Mouse (Mus musculus): ENCODE results near the gene Lrp1.

Gene Lrp1

GRCm38 (mm10) chr10:127590831-127591451, 30.0 kb downstream of the Lrp1 start:
- no peak for DNase-seq

- no peak for DNase-seq
These were observed 30.7 kb downstream of the Lrp1 start for GRCm38 (mm10) chr10:127590256-127590655.

GRCm38 (mm10) chr10:127587776-127588175, 33.2 kb downstream of the Lrp1 start:
- DNase-seq, result no peak

GRCm38 (mm10) chr10:127586209-127586608, 34.7 kb downstream of the Lrp1 start:
- no peak for DNase-seq

GRCm38 (mm10) chr10:127585598-127585997, 35.4 kb downstream of the Lrp1 start:
- no peak for DNase-seq

- DNase-seq, result no peak
These were observed 37.3 kb downstream of the Lrp1 start for GRCm38 (mm10) chr10:127583649-127584048.

- no peak for DNase-seq
These were observed 39.7 kb downstream of the Lrp1 start for GRCm38 (mm10) chr10:127581291-127581690.

- no peak for DNase-seq
These were observed 43.0 kb downstream of the Lrp1 start for GRCm38 (mm10) chr10:127577982-127578381.

- no peak for DNase-seq
These were observed 43.8 kb downstream of the Lrp1 start for GRCm38 (mm10) chr10:127577156-127577555.

GRCm38 (mm10) chr10:127576381-127576961, 44.5 kb downstream of the Lrp1 start:
- DNase-seq, result peak; percentile 83 to 86

GRCm38 (mm10) chr10:127575741-127576140, 45.2 kb downstream of the Lrp1 start:
- no peak for DNase-seq

GRCm38 (mm10) chr10:127572281-127572680, 48.7 kb downstream of the Lrp1 start:
- no peak for DNase-seq

- DNase-seq, result peak in 1 of 2 experiments; percentile 38
These were observed 49.9 kb downstream of the Lrp1 start for GRCm38 (mm10) chr10:127570937-127571641.

GRCm38 (mm10) chr10:127570384-127570783, 50.6 kb downstream of the Lrp1 start:
- no peak for DNase-seq

- peak; percentile 83 to 89 for DNase-seq
These were observed 51.5 kb downstream of the Lrp1 start for GRCm38 (mm10) chr10:127569450-127569849.

GRCm38 (mm10) chr10:127566553-127567326, 54.2 kb downstream of the Lrp1 start:
- no peak for DNase-seq

- DNase-seq, result peak; percentile 65 to 78
These were observed 56.6 kb downstream of the Lrp1 start for GRCm38 (mm10) chr10:127564301-127564700.

GRCm38 (mm10) chr10:127563840-127564239, 57.1 kb downstream of the Lrp1 start:
- DNase-seq, result peak; percentile 29 to 49

GRCm38 (mm10) chr10:127561145-127561544, 59.8 kb downstream of the Lrp1 start:
- DNase-seq, result no peak

GRCm38 (mm10) chr10:127557397-127557796, 63.6 kb downstream of the Lrp1 start:
- peak; percentile 43 to 46 for DNase-seq

- peak; percentile 54 to 62 for DNase-seq
These were observed 65.2 kb downstream of the Lrp1 start for GRCm38 (mm10) chr10:127555703-127556102.

GRCm38 (mm10) chr10:127549892-127550291, 71.1 kb downstream of the Lrp1 start:
- DNase-seq, result no peak

GRCm38 (mm10) chr10:127548236-127548635, 72.7 kb downstream of the Lrp1 start:
- no peak for DNase-seq

Data from kidney, postnatal 4 days (tissue).